Mouse (Mus musculus): ENCODE data around the gene Zdhhc9. TPM values are rescaled to one million over a fixed set of nuclear protein-coding genes. Genes with fewer than 3 reads are reported as not detected.

Gene Zdhhc9
- 44.5 TPM for polyA plus RNA-seq (2014; fragmentation: Illumina TruSeq; extraction: RNeasy Lipid Tissue Mini Kit (QIAGEN cat#74804); ENCODE audit: low read depth, low replicate concordance)

DNA sequence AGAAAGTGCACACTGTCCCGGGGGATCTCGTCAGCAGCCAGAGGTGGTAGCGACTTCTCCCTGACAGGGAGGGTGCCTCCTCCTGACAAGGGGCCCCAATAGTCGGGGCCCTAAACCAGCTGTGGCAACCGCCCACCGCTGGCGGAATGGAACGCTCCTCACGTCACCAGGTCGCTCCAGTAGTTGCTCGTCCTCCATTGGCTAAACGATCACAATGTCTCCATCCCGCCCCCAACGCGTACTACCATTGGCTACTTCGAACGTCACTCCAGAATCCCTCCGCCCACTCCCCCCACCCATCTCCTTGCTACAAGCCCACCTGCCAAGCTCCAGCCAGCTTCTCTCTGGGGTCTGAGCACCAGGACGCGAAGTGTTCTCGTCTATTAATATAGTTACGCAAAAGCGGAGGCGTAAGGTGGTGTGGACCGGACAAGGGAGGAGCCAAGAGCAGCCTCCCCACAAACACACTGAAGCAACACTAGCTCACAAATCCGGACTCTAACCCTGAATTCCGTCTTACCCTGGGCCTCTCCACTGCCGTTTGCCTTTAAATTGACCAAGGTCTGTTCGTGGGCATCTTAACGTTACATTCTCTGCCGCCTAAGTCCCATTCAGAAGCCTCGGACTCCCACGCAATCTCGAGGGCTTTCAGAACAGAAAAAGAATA lies at the start of gene Zdhhc9:
TSS of gene Zdhhc9 (minus strand) at position 360 of the 667 bp plus-strand sequence.

GRCm38 (mm10) chrX:48256468-48257007 lies 47.9 kb upstream of the Zdhhc9 start, which contains the start of gene Utp14a:
Utp14a (plus strand) TSS chrX:48256862.

DNA sequence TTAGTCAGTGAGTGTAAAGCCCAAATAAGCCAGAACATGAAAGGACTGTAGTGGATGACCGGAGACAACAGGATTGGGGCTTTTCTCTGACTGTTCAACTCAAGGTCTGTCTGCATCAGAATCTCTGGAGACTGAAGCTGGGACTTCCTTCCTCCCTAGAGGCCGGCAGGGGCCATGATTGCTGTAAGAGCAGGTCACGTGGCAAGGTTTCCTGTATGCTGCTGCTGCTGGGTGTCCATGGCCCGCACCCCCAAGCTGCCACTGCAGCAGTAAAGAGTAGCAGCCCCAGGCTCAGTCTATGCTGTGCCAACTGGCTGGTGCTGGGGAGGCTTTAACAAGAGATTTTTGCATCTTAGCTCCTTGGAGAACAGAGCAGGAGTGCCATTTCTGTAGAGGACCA lies 62.4 kb downstream of the Zdhhc9 start, which contains the start of gene Sash3:
TSS of gene Sash3 (plus strand) at position 175 of the 400 bp plus-strand sequence.

Other genes starting within 250 kb of the Zdhhc9 start
- 1.0 TPM for gene Apln, start 174.0 kb downstream of the Zdhhc9 start, polyA plus RNA-seq (2014; fragmentation: Illumina TruSeq; extraction: RNeasy Lipid Tissue Mini Kit (QIAGEN cat#74804); ENCODE audit: low read depth, low replicate concordance)
- 2.4 TPM for gene Xpnpep2, start 100.2 kb downstream of the Zdhhc9 start, polyA plus RNA-seq (2014; fragmentation: Illumina TruSeq; extraction: RNeasy Lipid Tissue Mini Kit (QIAGEN cat#74804); ENCODE audit: low read depth, low replicate concordance)
- gene Sash3, start 62.4 kb downstream of the Zdhhc9 start, polyA plus RNA-seq (2014; fragmentation: Illumina TruSeq; extraction: RNeasy Lipid Tissue Mini Kit (QIAGEN cat#74804); ENCODE audit: low read depth, low replicate concordance): 2.6 TPM
- 29.2 TPM for gene Utp14a, start 48.0 kb upstream of the Zdhhc9 start, polyA plus RNA-seq (2014; fragmentation: Illumina TruSeq; extraction: RNeasy Lipid Tissue Mini Kit (QIAGEN cat#74804); ENCODE audit: low read depth, low replicate concordance)
- 1.3 TPM for gene Bcorl1, start 132.5 kb upstream of the Zdhhc9 start, polyA plus RNA-seq (2014; fragmentation: Illumina TruSeq; extraction: RNeasy Lipid Tissue Mini Kit (QIAGEN cat#74804); ENCODE audit: low read depth, low replicate concordance)

Data from sigmoid colon, adult 10 weeks (tissue).